Mouse (Mus musculus) activated CD4-positive, CD25-positive, alpha-beta regulatory T cell, adult 4 months (primary cell): ENCODE measurements around the gene Slc1a2. TPM values are rescaled to one million over a fixed set of nuclear protein-coding genes. Genes with fewer than 3 reads are reported as not detected.
A peak's percentile ranks its signal among the peaks of the same experiment; 100 is the strongest.

Experiments
- ATAC-seq: one replicate; pipeline ENCODE4 v1.8.0; 2017
- polyA plus RNA-seq, 2 experiments: library from polyadenylated mRNA; unstranded; fragments of 100-300 nt; shearing (Covaris generic); gene quantifications; one replicate each; pipeline ENCODE4 v1.2.1; 2017

Gene Slc1a2
- polyA plus RNA-seq, 2 experiments from 2014 or later = not detected

- ATAC-seq = no peak
Measured at GRCm38 (mm10) chr2:102715754-102716153, 57.3 kb downstream of the Slc1a2 start.

GRCm38 (mm10) chr2:102721859-102722258 is 63.4 kb downstream of the Slc1a2 start:
- no peak for ATAC-seq

- no peak for ATAC-seq
Measured at GRCm38 (mm10) chr2:102725054-102725453, 66.6 kb downstream of the Slc1a2 start.

- ATAC-seq = no peak
Measured at GRCm38 (mm10) chr2:102730386-102730785, 71.9 kb downstream of the Slc1a2 start.

GRCm38 (mm10) chr2:102730788-102731187 is 72.3 kb downstream of the Slc1a2 start:
- ATAC-seq = no peak

- ATAC-seq = peak; percentile 68
Measured at GRCm38 (mm10) chr2:102733128-102733527, 74.7 kb downstream of the Slc1a2 start.

- no peak for ATAC-seq
Measured at GRCm38 (mm10) chr2:102734055-102734454, 75.6 kb downstream of the Slc1a2 start.

GRCm38 (mm10) chr2:102735031-102735430 is 76.6 kb downstream of the Slc1a2 start:
- ATAC-seq = no peak

GRCm38 (mm10) chr2:102735811-102736210 is 77.4 kb downstream of the Slc1a2 start:
- ATAC-seq = no peak

GRCm38 (mm10) chr2:102736490-102736889 is 78.0 kb downstream of the Slc1a2 start:
- no peak for ATAC-seq

- no peak for ATAC-seq
Measured at GRCm38 (mm10) chr2:102738852-102739251, 80.4 kb downstream of the Slc1a2 start.

- no peak for ATAC-seq
Measured at GRCm38 (mm10) chr2:102742685-102743084, 84.2 kb downstream of the Slc1a2 start.

GRCm38 (mm10) chr2:102743918-102744696 is 85.6 kb downstream of the Slc1a2 start:
- peak; percentile 30 for ATAC-seq

GRCm38 (mm10) chr2:102745259-102745906 is 86.9 kb downstream of the Slc1a2 start:
- ATAC-seq = peak; percentile 46

- ATAC-seq = peak; percentile 88
Measured at GRCm38 (mm10) chr2:102747758-102748157, 89.3 kb downstream of the Slc1a2 start.

GRCm38 (mm10) chr2:102749926-102750325 is 91.5 kb downstream of the Slc1a2 start:
- ATAC-seq = no peak

- no peak for ATAC-seq
Measured at GRCm38 (mm10) chr2:102751846-102752245, 93.4 kb downstream of the Slc1a2 start.

- no peak for ATAC-seq
Measured at GRCm38 (mm10) chr2:102757241-102757860, 98.9 kb downstream of the Slc1a2 start.

GRCm38 (mm10) chr2:102759479-102759878 is 101.0 kb downstream of the Slc1a2 start:
- ATAC-seq = no peak

- ATAC-seq = no peak
Measured at GRCm38 (mm10) chr2:102760284-102761072, 102.0 kb downstream of the Slc1a2 start.

- no peak for ATAC-seq
Measured at GRCm38 (mm10) chr2:102763176-102763575, 104.7 kb downstream of the Slc1a2 start.

- no peak for ATAC-seq
Measured at GRCm38 (mm10) chr2:102763991-102764390, 105.5 kb downstream of the Slc1a2 start.
